Comparison of ENCODE assay signal across 8 mouse cellular contexts in the genomic region with DNA sequence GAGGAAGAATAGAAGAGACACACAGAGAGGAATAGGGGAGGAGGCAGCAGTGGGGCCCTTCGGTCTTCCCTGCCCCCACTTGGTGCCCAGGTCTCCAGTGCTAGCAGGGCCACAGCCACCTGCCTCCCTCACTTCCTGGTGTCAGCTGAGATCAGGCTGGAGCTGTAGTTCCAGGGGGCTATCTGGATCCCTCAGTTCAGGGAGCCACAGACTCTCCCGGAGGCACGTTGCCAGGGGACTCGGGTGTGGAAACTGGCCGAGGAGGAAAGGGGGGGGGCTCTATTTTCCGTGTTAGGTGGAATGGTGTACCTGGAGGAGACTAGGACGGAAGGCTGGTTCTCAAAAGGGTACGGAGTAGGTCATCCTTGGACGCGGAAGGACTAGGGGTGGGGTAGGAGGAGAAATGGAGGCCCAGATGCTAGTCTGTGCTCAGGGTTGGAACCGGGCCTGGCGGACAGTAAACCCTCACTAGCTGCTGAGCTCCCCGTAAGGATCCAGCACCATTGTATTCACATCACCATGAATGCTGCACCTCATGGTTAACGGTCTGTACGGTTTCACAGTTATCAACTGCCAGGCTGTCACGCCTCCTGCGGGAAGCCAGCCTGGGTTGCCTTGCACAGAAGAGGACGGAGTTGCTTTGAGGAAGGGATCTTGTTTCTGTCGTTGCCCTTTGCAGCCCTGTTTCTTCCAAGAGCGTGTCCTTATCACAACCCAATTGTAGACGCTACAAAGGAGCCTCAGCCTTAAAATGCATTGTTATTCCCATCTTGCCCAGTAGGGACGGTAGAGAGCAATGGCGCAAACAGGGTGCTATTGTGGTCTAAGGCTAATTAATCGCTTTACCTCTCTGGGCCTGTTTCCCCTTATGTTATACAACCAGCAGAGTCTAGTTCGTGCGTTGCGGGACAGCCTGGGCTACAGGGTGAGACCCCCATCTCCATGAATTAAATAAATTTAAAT. TPM values are rescaled to one million over a fixed set of nuclear protein-coding genes. Genes with fewer than 3 reads are reported as not detected.
A peak's percentile ranks its signal among the peaks of the same experiment; 100 is the strongest.
DNase-seq lines count a peak whose midpoint lies in the region; ATAC-seq and TF ChIP-seq lines count a peak whose summit lies in the region.

No protein-coding gene starts in this region.

- peak overlapping the region; percentile 73 for H3K4me2 ChIP-seq in forebrain, embryonic 13.5 days
- H3K4me2 ChIP-seq in hindbrain, postnatal 0 days (ENCODE audit: low read depth, low read length): peak overlapping the region; percentile 65; the same call in 1 of the 2 replicates

- H3K27me3 ChIP-seq in forebrain, embryonic 13.5 days: peaks cover 26% of the 10 kb centered on the region
- no peaks in the 10 kb centered on the region for H3K27me3 ChIP-seq in hindbrain, postnatal 0 days (ENCODE audit: insufficient read depth, low read length)
- peaks cover 35% of the 10 kb centered on the region for H3K27me3 ChIP-seq in midbrain, embryonic 10.5 days (ENCODE audit: low read depth, poor library complexity, severe bottlenecking)

- WGBS in forebrain, embryonic 13.5 days: 51% methylated on average over 27 of the region's 27 CpGs
- 44% methylated on average over 27 of the region's 27 CpGs for whole genome bisulfite sequencing in hindbrain, postnatal 0 days
- WGBS in midbrain, embryonic 10.5 days: 47% methylated on average over 27 of the region's 27 CpGs

- H3K27ac ChIP-seq in forebrain, embryonic 13.5 days: peak overlapping the region; percentile 95
- H3K27ac ChIP-seq in hindbrain, postnatal 0 days: peak overlapping the region; percentile 89; the same call in 1 of the 2 replicates
- H3K27ac ChIP-seq in midbrain, embryonic 10.5 days (replicated peaks): peak overlapping the region; percentile 97

- no peaks in the 10 kb centered on the region for H3K9me3 ChIP-seq in forebrain, embryonic 13.5 days (replicated peaks)
- no peaks in the 10 kb centered on the region for H3K9me3 ChIP-seq in hindbrain, postnatal 0 days (ENCODE audit: low read length)
- no peaks in the 10 kb centered on the region for H3K9me3 ChIP-seq in midbrain, embryonic 10.5 days (replicated peaks)

- peak; percentile 99 for TF ChIP-seq CTCF in hindbrain, postnatal 0 days (IDR thresholded peaks at IDR 0.05; ENCODE audit: low read depth)

- H3K9ac ChIP-seq in forebrain, embryonic 13.5 days: no peak overlapping the region
- H3K9ac ChIP-seq in hindbrain, postnatal 0 days (replicated peaks; ENCODE audit: low read length): no peak overlapping the region; the same call in 1 of the 2 replicates

- peaks cover 31% of the 10 kb centered on the region for H3K4me1 ChIP-seq in forebrain, embryonic 13.5 days
- peaks cover 13% of the 10 kb centered on the region; the same call in 1 of the 2 replicates for H3K4me1 ChIP-seq in hindbrain, postnatal 0 days (ENCODE audit: insufficient read depth, low read length)
- peaks cover 45% of the 10 kb centered on the region for H3K4me1 ChIP-seq in midbrain, embryonic 10.5 days

- ATAC-seq in forebrain, embryonic 13.5 days: no peak
- no peak for ATAC-seq in hindbrain, postnatal 0 days

- H3K36me3 ChIP-seq in forebrain, embryonic 13.5 days (ENCODE audit: poor library complexity, severe bottlenecking): peaks cover 17% of the 10 kb centered on the region
- peaks cover 10% of the 10 kb centered on the region; the same call in 1 of the 2 replicates for H3K36me3 ChIP-seq in hindbrain, postnatal 0 days (ENCODE audit: insufficient read depth, low read length)
- H3K36me3 ChIP-seq in midbrain, embryonic 10.5 days: peaks cover 18% of the 10 kb centered on the region

- peak; percentile 56 for DNase-seq in gastrocnemius, adult 18-20 months (ENCODE audit: low spot score)
- DNase-seq in gastrocnemius, postnatal 4 days (ENCODE audit: low spot score in 2 of 2): no peak
- peak; percentile 88 for DNase-seq in c-Kit-positive CD71-negative TER-119-negative erythroid progenitor cells, embryonic 14.5 days (ENCODE audit: low read depth)
- peak; percentile 72 for DNase-seq in hindbrain, postnatal 0 days (ENCODE audit: low spot score)
- DNase-seq in left cerebral cortex, postnatal 36 days (ENCODE audit: low spot score in 2 of 2): peak; percentile 40 to 56
- peak; percentile 61 for DNase-seq in midbrain, embryonic 10.5 days (ENCODE audit: low spot score)
- DNase-seq in spleen, postnatal 4 days (ENCODE audit: low spot score in 2 of 2): peak; percentile 80 to 88

- intact Hi-C loops in left cerebral cortex, postnatal 36 days (cut with DNase I): loop anchor here (5.0 kb wide), 2 partner anchors 91 to 151 kb away; partner anchors contain the start of genes Ranbp3 and Rpl36

- H3K4me3 ChIP-seq in forebrain, embryonic 13.5 days: no peak overlapping the region
- no peak overlapping the region for H3K4me3 ChIP-seq in hindbrain, postnatal 0 days (ENCODE audit: low read length)
- peak overlapping the region; percentile 62; the same call in 1 of the 2 replicates for H3K4me3 ChIP-seq in midbrain, embryonic 10.5 days

RNA-seq across cellular contexts. Expression of gene Dus3l, which starts 1.5 kb away (rescaled TPM):
- 10 to 100 TPM; 14.4 to 14.9 TPM for total RNA-seq in gastrocnemius, adult 18-20 months (2021)
- total RNA-seq in gastrocnemius, postnatal 4 days (2021): 10 to 100 TPM; 21.6 to 21.7 TPM
- polyA plus RNA-seq in forebrain, embryonic 13.5 days (2015; fragmentation: Nextera tagmentation; extraction: Ambion mirVana): 50.0 and 56.9 TPM in 2 replicates
- total RNA-seq in hindbrain, postnatal 0 days (2014; rRNA removed): 79.0 and 96.5 TPM in 2 replicates
- polyA plus RNA-seq in hindbrain, postnatal 0 days (2015; fragmentation: Nextera tagmentation; extraction: Ambion mirVana): 85.9 and 90.0 TPM in 2 replicates
- total RNA-seq in left cerebral cortex, postnatal 36 days (2021): 10 to 100 TPM; 57.6 to 75.6 TPM
- 44.7 and 45.6 TPM in 2 replicates for polyA plus RNA-seq in midbrain, embryonic 10.5 days (2016; fragmentation: Nextera tagmentation; extraction: Ambion mirVana)

RNA-seq across cellular contexts. Expression of gene Nrtn, which starts 5.7 kb away (rescaled TPM):
- total RNA-seq in gastrocnemius, adult 18-20 months (2021): 1 to 10 TPM; 2.6 to 3.3 TPM
- total RNA-seq in gastrocnemius, postnatal 4 days (2021): 1 to 10 TPM; 1.0 to 1.9 TPM
- 1.7 TPM in 2 replicates for polyA plus RNA-seq in forebrain, embryonic 13.5 days (2015; fragmentation: Nextera tagmentation; extraction: Ambion mirVana)
- total RNA-seq in hindbrain, postnatal 0 days (2014; rRNA removed): 12.9 and 15.7 TPM in 2 replicates
- polyA plus RNA-seq in hindbrain, postnatal 0 days (2015; fragmentation: Nextera tagmentation; extraction: Ambion mirVana): 4.3 TPM in 2 replicates
- 1 to 10 TPM; 5.9 to 7.3 TPM for total RNA-seq in left cerebral cortex, postnatal 36 days (2021)
- polyA plus RNA-seq in midbrain, embryonic 10.5 days (2016; fragmentation: Nextera tagmentation; extraction: Ambion mirVana): 4.1 and 5.6 TPM in 2 replicates

RNA-seq across cellular contexts. Expression of gene Prr22, which starts 7.0 kb away (rescaled TPM):
- total RNA-seq in gastrocnemius, adult 18-20 months (2021): under 1 TPM; 0.16 to 0.28 TPM
- under 1 TPM; 0.47 to 0.49 TPM for total RNA-seq in gastrocnemius, postnatal 4 days (2021)
- polyA plus RNA-seq in forebrain, embryonic 13.5 days (2015; fragmentation: Nextera tagmentation; extraction: Ambion mirVana): 1.2 and 1.3 TPM in 2 replicates
- 0.21 and 2.6 TPM in 2 replicates for total RNA-seq in hindbrain, postnatal 0 days (2014; rRNA removed)
- 0.46 and 0.87 TPM in 2 replicates for polyA plus RNA-seq in hindbrain, postnatal 0 days (2015; fragmentation: Nextera tagmentation; extraction: Ambion mirVana)
- 1 to 10 TPM; 1.2 to 1.3 TPM for total RNA-seq in left cerebral cortex, postnatal 36 days (2021)
- 1.5 and 2.2 TPM in 2 replicates for polyA plus RNA-seq in midbrain, embryonic 10.5 days (2016; fragmentation: Nextera tagmentation; extraction: Ambion mirVana)

RNA-seq across cellular contexts. Expression of gene Vmac, which starts 45.2 kb away (rescaled TPM):
- 1 to 10 TPM; 2.0 to 2.1 TPM for total RNA-seq in gastrocnemius, adult 18-20 months (2021)
- 1 to 10 TPM; 7.5 to 8.0 TPM for total RNA-seq in gastrocnemius, postnatal 4 days (2021)
- polyA plus RNA-seq in forebrain, embryonic 13.5 days (2015; fragmentation: Nextera tagmentation; extraction: Ambion mirVana): 14.0 and 16.7 TPM in 2 replicates
- total RNA-seq in hindbrain, postnatal 0 days (2014; rRNA removed): 37.5 and 40.7 TPM in 2 replicates
- 17.4 and 19.1 TPM in 2 replicates for polyA plus RNA-seq in hindbrain, postnatal 0 days (2015; fragmentation: Nextera tagmentation; extraction: Ambion mirVana)
- total RNA-seq in left cerebral cortex, postnatal 36 days (2021): 10 to 100 TPM; 13.7 to 14.9 TPM
- polyA plus RNA-seq in midbrain, embryonic 10.5 days (2016; fragmentation: Nextera tagmentation; extraction: Ambion mirVana): 12.0 and 16.5 TPM in 2 replicates

RNA-seq across cellular contexts. Expression of gene Ndufa11, which starts 45.5 kb away (rescaled TPM):
- total RNA-seq in gastrocnemius, adult 18-20 months (2021): 100 to 1,000 TPM; 420 to 445 TPM
- 100 to 1,000 TPM; 358 to 365 TPM for total RNA-seq in gastrocnemius, postnatal 4 days (2021)
- polyA plus RNA-seq in forebrain, embryonic 13.5 days (2015; fragmentation: Nextera tagmentation; extraction: Ambion mirVana): 433 and 459 TPM in 2 replicates
- total RNA-seq in hindbrain, postnatal 0 days (2014; rRNA removed): 279 and 501 TPM in 2 replicates
- 691 and 728 TPM in 2 replicates for polyA plus RNA-seq in hindbrain, postnatal 0 days (2015; fragmentation: Nextera tagmentation; extraction: Ambion mirVana)
- total RNA-seq in left cerebral cortex, postnatal 36 days (2021): 100 to 1,000 TPM; 190 to 237 TPM
- 385 and 393 TPM in 2 replicates for polyA plus RNA-seq in midbrain, embryonic 10.5 days (2016; fragmentation: Nextera tagmentation; extraction: Ambion mirVana)

Comparison
In these comparisons a context has a peak if more than half of its experiments do, and no peak if none do; other contexts are left out.
1. DNase-seq: peak in gastrocnemius, adult 18-20 months (single experiment), c-Kit-positive CD71-negative TER-119-negative erythroid progenitor cells, embryonic 14.5 days (single experiment), hindbrain, postnatal 0 days (single experiment), left cerebral cortex, postnatal 36 days (2 of 2), midbrain, embryonic 10.5 days (single experiment) and spleen, postnatal 4 days (2 of 2); none in gastrocnemius, postnatal 4 days (0 of 2).
2. Peak in every context shown above with its lines, with median percentiles within 50 percentile points of each other: H3K27ac ChIP-seq.